Mouse (Mus musculus): ENCODE data around the gene 1700025G04Rik.

GRCm38 (mm10) chr1:151988713-151989112, 101.2 kb downstream of the 1700025G04Rik start:
- TF ChIP-seq CTCF (IDR thresholded peaks at IDR 0.05; ENCODE audit: borderline replicate concordance, control insufficient read depth, extremely low read depth, insufficient read depth, low read length, poor library complexity), result no peak
- TF ChIP-seq POLR2A (IDR thresholded peaks at IDR 0.05; ENCODE audit: control insufficient read depth, extremely low read depth, insufficient read depth, low read length, poor library complexity), result no peak

Data from thymus, adult 2 months (tissue).